Mouse (Mus musculus) hindbrain, embryonic 13.5 days (tissue): ENCODE results near the gene Fam53b. TPM values are rescaled to one million over a fixed set of nuclear protein-coding genes. Genes with fewer than 3 reads are reported as not detected.
A peak's percentile ranks its signal among the peaks of the same experiment; 100 is the strongest.

Source experiments
- ATAC-seq: fragments of 200-750 bp; cut with Nextera tagmentation; 2 replicates; pipeline ENCODE4 v1.8.0; 2017; ENCODE audit warnings: moderate TSS enrichment; ENCODE audit not compliant: low FRiP score
- H3K27ac ChIP-seq: fragments of 300-500 bp; sonication (generic); 2 replicates; pipeline ENCODE4 v1.5.1; 2015; ENCODE audit warnings: inconsistent platforms, mild to moderate bottlenecking, moderate library complexity
- H3K27me3 ChIP-seq: fragments of 300-500 bp; sonication (generic); 2 replicates; pipeline ENCODE4 v1.6.1; 2015; ENCODE audit warnings: mild to moderate bottlenecking, inconsistent platforms
- H3K36me3 ChIP-seq: fragments of 300-500 bp; sonication (generic); 2 replicates; pipeline ENCODE4 v1.6.1; 2015; ENCODE audit warnings: mild to moderate bottlenecking, inconsistent platforms
- H3K4me1 ChIP-seq: fragments of 300-500 bp; sonication (generic); replicated peaks from 2 replicates; pipeline ENCODE4 v1.6.1; 2015; ENCODE audit warnings: inconsistent platforms
- H3K4me2 ChIP-seq: fragments of 300-500 bp; sonication (generic); 2 replicates; pipeline ENCODE4 v1.6.1; 2015; ENCODE audit warnings: inconsistent platforms, mild to moderate bottlenecking, moderate library complexity
- H3K4me3 ChIP-seq: fragments of 300-500 bp; sonication (generic); 2 replicates; pipeline ENCODE4 v1.5.1; 2015; ENCODE audit warnings: mild to moderate bottlenecking, inconsistent platforms
- H3K9ac ChIP-seq: fragments of 300-500 bp; sonication (generic); 2 replicates; pipeline ENCODE4 v1.6.1; 2015; ENCODE audit warnings: mild to moderate bottlenecking, inconsistent platforms
- H3K9me3 ChIP-seq: fragments of 300-500 bp; sonication (generic); 2 replicates; pipeline ENCODE4 v1.6.1; 2016; ENCODE audit warnings: inconsistent platforms
- WGBS: fragments of 180-500 bp; shearing (Covaris S2); methylation state at CpG from one replicate; pipeline ENCODE4 v1.1.7; 2015; 5-methylcytosine and 5-hydroxymethylcytosine counted together
- polyA plus RNA-seq: library from polyadenylated mRNA; unstranded; fragments of >200 nt; fragmentation: Nextera tagmentation; extraction: Ambion mirVana; gene quantifications from 2 replicates; pipeline ENCODE4 v1.2.1, GENCODE M21; 2015

Gene Fam53b
- polyA plus RNA-seq, 1 experiment from 2014 or later, result 19.3 TPM

DNA sequence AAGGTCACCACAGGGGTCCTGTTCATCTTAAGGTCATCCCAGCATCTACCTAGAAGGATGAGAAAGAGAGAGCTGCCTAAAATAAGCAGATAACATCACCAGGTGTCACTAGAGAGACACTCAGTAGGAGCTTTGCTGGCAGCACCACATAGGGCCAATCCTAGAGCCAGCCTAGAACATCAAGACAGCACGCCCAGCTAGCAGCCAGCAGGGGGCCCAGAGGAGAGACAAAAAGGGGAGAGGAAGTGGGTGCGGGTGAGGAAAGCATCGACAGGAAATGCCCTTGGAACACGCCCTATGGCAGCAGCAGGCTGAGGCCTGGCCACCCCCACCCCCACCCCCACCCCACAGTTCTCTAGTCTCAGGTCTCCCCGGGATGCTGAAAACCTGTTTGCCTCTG is 78.5 kb downstream of the Fam53b start:
- Histone ChIP-seq H3K4me1 (peaks cover 59% of the 10 kb centered on the region), H3K27ac (no peak overlapping the region), H3K4me2 (no peak overlapping the region), H3K36me3 (no peaks in the 10 kb centered on the region), H3K27me3 (no peaks in the 10 kb centered on the region), H3K4me3 (no peak overlapping the region), H3K9me3 (no peaks in the 10 kb centered on the region), H3K9ac (no peak overlapping the region)
- 66% methylated on average over 5 of the region's 5 CpGs for WGBS
- ATAC-seq, result no peak

- peak overlapping the region; percentile 53; the same call in 1 of the 2 replicates for H3K9ac ChIP-seq
- peaks cover 64% of the 10 kb centered on the region for H3K4me1 ChIP-seq
- no peak for ATAC-seq
- peak overlapping the region; percentile 53 for H3K27ac ChIP-seq
- H3K27me3 ChIP-seq, result no peaks in the 10 kb centered on the region
- no peak overlapping the region for H3K4me2 ChIP-seq
- H3K9me3 ChIP-seq, result no peaks in the 10 kb centered on the region
- H3K36me3 ChIP-seq, result no peaks in the 10 kb centered on the region
- WGBS, result 78% methylated on average over 9 of the region's 9 CpGs
- no peak overlapping the region for H3K4me3 ChIP-seq
These were observed 79.5 kb downstream of the Fam53b start for GRCm38 (mm10) chr7:132734222-132734621.

- Histone ChIP-seq H3K9me3 (no peaks in the 10 kb centered on the region), H3K9ac (peak overlapping the region; percentile 53; the same call in 1 of the 2 replicates)
- 32% methylated on average over 6 of the region's 6 CpGs for WGBS
These were observed 80.2 kb downstream of the Fam53b start for GRCm38 (mm10) chr7:132733521-132733920.

GRCm38 (mm10) chr7:132732136-132732789 is 81.4 kb downstream of the Fam53b start:
- Histone ChIP-seq H3K4me3 (no peak overlapping the region), H3K27me3 (no peaks in the 10 kb centered on the region), H3K9me3 (no peaks in the 10 kb centered on the region), H3K4me1 (peaks cover 66% of the 10 kb centered on the region), H3K9ac (no peak overlapping the region), H3K4me2 (no peak overlapping the region), H3K27ac (peak overlapping the region; percentile 67), H3K36me3 (no peaks in the 10 kb centered on the region)
- 40% methylated on average over 6 of the region's 6 CpGs for WGBS
- 0 out of 2 replicates have a peak, but pooled peaks have one; percentile 18 for ATAC-seq

More at GRCm38 (mm10) chr7:132733521-132733920, 80.2 kb downstream of the Fam53b start:
- ATAC-seq, result no peak
- no peaks in the 10 kb centered on the region for H3K27me3 ChIP-seq
- H3K4me3 ChIP-seq, result no peak overlapping the region
- peaks cover 64% of the 10 kb centered on the region for H3K4me1 ChIP-seq
- H3K36me3 ChIP-seq, result no peaks in the 10 kb centered on the region
- peak overlapping the region; percentile 53 for H3K27ac ChIP-seq
- no peak overlapping the region for H3K4me2 ChIP-seq

- 28% methylated on average over 6 of the region's 6 CpGs for WGBS
- Histone ChIP-seq H3K36me3 (no peaks in the 10 kb centered on the region), H3K27me3 (no peaks in the 10 kb centered on the region), H3K4me3 (no peak overlapping the region), H3K9ac (no peak overlapping the region), H3K4me1 (peaks cover 70% of the 10 kb centered on the region), H3K9me3 (no peaks in the 10 kb centered on the region), H3K27ac (peak overlapping the region; percentile 67), H3K4me2 (no peak overlapping the region)
- no peak for ATAC-seq
These were observed 82.1 kb downstream of the Fam53b start for GRCm38 (mm10) chr7:132731558-132731957.

- Histone ChIP-seq H3K27ac (peak overlapping the region; percentile 67; the same call in 1 of the 2 replicates), H3K4me3 (no peak overlapping the region), H3K4me2 (no peak overlapping the region), H3K4me1 (peaks cover 65% of the 10 kb centered on the region), H3K9ac (no peak overlapping the region), H3K9me3 (no peaks in the 10 kb centered on the region), H3K27me3 (no peaks in the 10 kb centered on the region), H3K36me3 (no peaks in the 10 kb centered on the region)
- ATAC-seq, result no peak
- 72% methylated on average over 7 of the region's 7 CpGs for WGBS
These were observed 83.2 kb downstream of the Fam53b start for GRCm38 (mm10) chr7:132730510-132730909.

DNA sequence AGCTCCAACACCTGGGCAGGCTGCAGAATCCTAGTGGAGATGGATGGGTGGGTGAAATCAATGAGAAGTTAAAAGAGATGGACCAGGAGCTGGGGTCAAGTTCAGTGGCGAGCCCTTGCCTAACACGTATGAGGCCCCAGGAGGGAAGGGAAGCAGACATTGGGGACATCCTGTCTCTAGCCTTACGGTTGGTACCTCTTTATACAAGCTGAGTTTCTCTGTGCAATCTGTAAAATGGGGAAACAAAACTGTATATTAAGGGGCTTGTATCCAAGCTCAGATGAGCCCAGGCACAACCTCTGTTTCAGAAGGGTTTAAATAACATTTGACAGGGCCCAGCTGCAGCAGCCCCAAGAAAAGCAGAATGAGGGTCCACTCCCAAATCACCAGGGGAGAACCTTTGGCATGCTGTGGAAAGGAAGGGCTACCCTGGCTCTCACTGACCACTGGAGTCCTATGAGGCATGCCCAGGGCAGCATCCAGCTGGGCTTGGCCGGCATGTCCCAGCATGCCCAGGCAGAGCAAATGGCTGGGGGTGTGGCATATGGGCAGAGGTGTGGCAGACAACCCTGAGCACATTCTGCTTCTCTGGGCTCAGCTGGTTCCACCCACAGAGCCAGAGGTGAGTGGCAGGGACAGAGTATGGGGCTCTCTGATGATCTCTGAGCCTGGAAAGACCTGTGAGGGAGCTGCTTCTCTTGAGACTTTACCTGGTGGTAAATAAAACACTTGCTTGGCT is 84.4 kb downstream of the Fam53b start:
- Histone ChIP-seq H3K27me3 (no peaks in the 10 kb centered on the region), H3K9ac (no peak overlapping the region), H3K27ac (no peak overlapping the region), H3K36me3 (no peaks in the 10 kb centered on the region), H3K4me1 (peaks cover 58% of the 10 kb centered on the region), H3K4me2 (no peak overlapping the region), H3K4me3 (no peak overlapping the region), H3K9me3 (no peaks in the 10 kb centered on the region)
- ATAC-seq, result no peak
- WGBS, result 83% methylated on average over 4 of the region's 4 CpGs

- no peak overlapping the region for H3K9ac ChIP-seq
- no peaks in the 10 kb centered on the region for H3K9me3 ChIP-seq
- H3K27me3 ChIP-seq, result no peaks in the 10 kb centered on the region
- H3K4me1 ChIP-seq, result peaks cover 33% of the 10 kb centered on the region
- no peak overlapping the region for H3K4me3 ChIP-seq
- 70% methylated on average over 13 of the region's 13 CpGs for WGBS
- no peak overlapping the region for H3K4me2 ChIP-seq
- no peak for ATAC-seq
- no peaks in the 10 kb centered on the region for H3K36me3 ChIP-seq
- no peak overlapping the region for H3K27ac ChIP-seq
These were observed 87.4 kb downstream of the Fam53b start for GRCm38 (mm10) chr7:132726106-132726861.

DNA sequence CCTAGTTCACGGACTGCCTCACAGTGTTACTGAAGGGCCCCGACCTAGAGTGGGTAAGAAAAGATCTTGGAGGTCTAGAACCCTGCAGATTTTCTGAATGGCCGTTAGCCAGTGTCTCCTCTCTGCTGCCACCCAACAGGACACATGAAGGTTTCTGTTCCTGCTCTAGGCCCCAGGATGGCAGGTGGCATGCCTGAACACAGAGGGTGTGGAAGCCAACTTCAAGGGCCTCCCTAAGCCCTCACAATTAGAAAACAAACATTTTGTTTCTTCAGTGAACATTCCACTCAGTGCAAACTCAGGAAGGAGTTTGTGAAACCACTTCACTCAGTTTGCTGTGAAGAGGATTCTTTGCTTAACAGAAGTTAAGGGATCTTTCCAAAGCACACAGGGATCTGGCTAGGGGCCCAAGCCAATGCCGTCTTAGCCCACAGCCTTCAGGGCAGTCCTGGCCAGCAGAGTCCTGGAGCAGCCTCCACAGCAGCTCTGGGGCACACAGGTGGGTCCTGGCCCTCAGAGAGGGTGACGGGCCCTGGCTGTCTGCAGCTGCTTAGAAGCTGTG is 89.1 kb downstream of the Fam53b start:
- no peaks in the 10 kb centered on the region for H3K36me3 ChIP-seq
- no peak overlapping the region for H3K9ac ChIP-seq
- no peak overlapping the region for H3K27ac ChIP-seq
- no peaks in the 10 kb centered on the region for H3K9me3 ChIP-seq
- no peak overlapping the region for H3K4me3 ChIP-seq
- H3K4me2 ChIP-seq, result no peak overlapping the region
- H3K27me3 ChIP-seq, result no peaks in the 10 kb centered on the region
- ATAC-seq, result no peak
- H3K4me1 ChIP-seq, result peaks cover 31% of the 10 kb centered on the region
- WGBS, result 90% methylated on average over 5 of the region's 5 CpGs

GRCm38 (mm10) chr7:132723906-132724305 is 89.8 kb downstream of the Fam53b start:
- H3K27me3 ChIP-seq, result no peaks in the 10 kb centered on the region
- H3K4me1 ChIP-seq, result peaks cover 31% of the 10 kb centered on the region
- no peak overlapping the region for H3K9ac ChIP-seq
- H3K4me3 ChIP-seq, result no peak overlapping the region
- WGBS, result 90% methylated on average over 11 of the region's 11 CpGs
- H3K36me3 ChIP-seq, result no peaks in the 10 kb centered on the region
- no peaks in the 10 kb centered on the region for H3K9me3 ChIP-seq
- H3K4me2 ChIP-seq, result no peak overlapping the region
- H3K27ac ChIP-seq, result no peak overlapping the region
- ATAC-seq, result no peak

DNA sequence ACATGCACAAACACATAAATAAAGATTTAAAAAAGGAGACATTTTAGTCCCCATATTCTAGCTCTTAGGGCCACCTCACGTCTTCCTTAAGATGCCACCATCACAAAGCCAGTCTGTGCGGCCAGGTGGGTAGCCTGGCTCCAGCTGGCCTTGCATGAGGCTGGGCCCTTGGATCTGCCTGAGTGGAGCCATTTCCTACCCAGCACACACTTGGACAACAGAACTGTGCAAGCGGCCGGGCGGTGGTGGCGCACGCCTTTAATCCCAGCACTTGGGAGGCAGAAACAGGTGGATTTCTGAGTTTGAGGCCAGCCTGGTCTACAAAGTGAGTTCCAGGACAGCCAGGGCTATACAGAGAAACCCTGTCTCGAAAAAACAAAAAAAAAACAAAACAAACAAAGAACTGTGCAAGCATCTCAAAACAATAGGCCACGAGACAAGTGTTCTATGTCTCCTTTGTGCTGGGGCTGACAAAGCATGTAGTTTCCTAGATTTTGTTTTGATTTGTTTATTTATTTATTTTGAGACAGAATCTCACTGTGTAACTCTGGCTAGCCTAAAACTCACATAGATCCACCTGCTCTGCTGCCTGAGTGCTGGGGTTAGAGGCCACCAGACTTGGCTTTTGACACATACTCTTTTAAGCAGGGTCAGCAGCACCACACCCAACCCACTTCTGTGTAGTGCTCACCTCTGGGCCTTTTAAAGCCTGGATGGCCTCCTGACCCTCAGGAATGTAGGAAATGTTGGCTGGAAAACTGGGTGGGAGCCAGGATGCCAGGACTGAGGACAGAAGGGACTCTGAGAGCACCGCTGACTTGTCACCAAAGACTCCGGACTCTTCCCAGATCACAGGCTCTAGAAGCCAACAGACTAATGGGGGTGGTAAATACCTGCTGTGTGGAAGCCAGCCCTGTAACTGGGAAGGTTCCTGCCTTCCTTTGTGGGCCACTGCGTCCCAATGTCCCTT is 91.0 kb downstream of the Fam53b start:
- H3K27ac ChIP-seq, result no peak overlapping the region
- no peaks in the 10 kb centered on the region for H3K36me3 ChIP-seq
- ATAC-seq, result no peak
- H3K9me3 ChIP-seq, result no peaks in the 10 kb centered on the region
- H3K4me3 ChIP-seq, result no peak overlapping the region
- peaks cover 33% of the 10 kb centered on the region for H3K4me1 ChIP-seq
- H3K27me3 ChIP-seq, result no peaks in the 10 kb centered on the region
- H3K9ac ChIP-seq, result no peak overlapping the region
- WGBS, result 90% methylated on average over 12 of the region's 12 CpGs
- no peak overlapping the region for H3K4me2 ChIP-seq
